Mouse (Mus musculus) liver, embryonic 15.5 days (tissue): Measurements from ENCODE around the gene Cers2. TPM values are rescaled to one million over a fixed set of nuclear protein-coding genes. Genes with fewer than 3 reads are reported as not detected.

Experiments
- ATAC-seq: fragments of 200-750 bp; cut with Nextera tagmentation; 2 replicates; pipeline ENCODE4 v1.8.0; 2017; ENCODE audit warnings: moderate number of reproducible peaks, mild to moderate bottlenecking, moderate library complexity; ENCODE audit not compliant: insufficient read depth
- H3K27ac ChIP-seq: fragments of 300-500 bp; sonication (generic); replicated peaks from 2 replicates; pipeline ENCODE4 v1.5.1; 2015; ENCODE audit warnings: mild to moderate bottlenecking, inconsistent platforms
- H3K27me3 ChIP-seq: fragments of 300-500 bp; sonication (generic); 2 replicates; pipeline ENCODE4 v1.6.1; 2015; ENCODE audit warnings: mild to moderate bottlenecking, inconsistent platforms
- H3K36me3 ChIP-seq: fragments of 300-500 bp; sonication (generic); replicated peaks from 2 replicates; pipeline ENCODE4 v1.6.1; 2015; ENCODE audit warnings: moderate library complexity, mild to moderate bottlenecking, inconsistent platforms
- H3K4me1 ChIP-seq: fragments of 300-500 bp; sonication (generic); replicated peaks from 2 replicates; pipeline ENCODE4 v1.6.1; 2015; ENCODE audit warnings: inconsistent platforms
- H3K4me2 ChIP-seq: fragments of 300-500 bp; sonication (generic); 2 replicates; pipeline ENCODE4 v1.6.1; 2015; ENCODE audit warnings: moderate library complexity, mild to moderate bottlenecking, inconsistent platforms
- H3K4me3 ChIP-seq: fragments of 300-500 bp; sonication (generic); replicated peaks from 2 replicates; pipeline ENCODE4 v1.5.1; 2015; ENCODE audit warnings: mild to moderate bottlenecking, inconsistent platforms
- H3K9ac ChIP-seq: fragments of 300-500 bp; sonication (generic); 2 replicates; pipeline ENCODE4 v1.6.1; 2015; ENCODE audit warnings: moderate library complexity, mild to moderate bottlenecking, inconsistent platforms
- H3K9me3 ChIP-seq: fragments of 300-500 bp; sonication (generic); replicated peaks from 2 replicates; pipeline ENCODE4 v1.6.1; 2016; ENCODE audit warnings: inconsistent platforms
- WGBS: fragments of 180-500 bp; shearing (Covaris S2); methylation state at CpG from one replicate; pipeline ENCODE4 v1.1.7; 2015; ENCODE audit warnings: mixed read lengths; ENCODE audit not compliant: insufficient replicate concordance; 5-methylcytosine and 5-hydroxymethylcytosine counted together
- polyA plus RNA-seq: library from polyadenylated mRNA; unstranded; fragments of >200 nt; fragmentation: Nextera tagmentation; extraction: Ambion mirVana; gene quantifications from 2 replicates; pipeline ENCODE4 v1.2.1, GENCODE M21; 2015

The Cers2 gene
- polyA plus RNA-seq, 1 experiment from 2014 or later, result 110 TPM

DNA sequence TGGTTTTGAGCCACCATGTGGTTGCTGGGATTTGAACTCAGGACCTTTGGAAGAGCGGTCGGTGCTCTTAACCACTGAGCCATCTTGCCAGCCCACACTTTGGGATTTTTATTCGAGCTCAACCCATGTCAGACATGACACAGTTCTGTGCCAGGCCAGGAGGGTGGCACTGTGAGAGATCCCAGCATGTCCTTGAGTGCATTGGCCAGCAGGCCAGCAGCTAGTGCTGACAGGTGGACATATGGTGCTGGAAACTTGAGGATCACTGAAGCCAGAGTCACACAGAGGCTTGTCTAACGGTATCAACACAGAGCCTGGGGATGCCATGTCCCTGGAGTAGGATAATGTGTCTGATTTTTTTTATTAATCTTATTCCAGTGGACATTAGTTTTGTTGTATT is 25.2 kb upstream of the Cers2 start:
- Histone ChIP-seq H3K27me3 (no peaks in the 10 kb centered on the region), H3K9ac (no peak overlapping the region), H3K9me3 (no peaks in the 10 kb centered on the region), H3K36me3 (peaks cover 63% of the 10 kb centered on the region), H3K4me2 (no peak overlapping the region), H3K4me1 (peaks cover 48% of the 10 kb centered on the region), H3K4me3 (no peak overlapping the region), H3K27ac (no peak overlapping the region)
- ATAC-seq, result no peak
- WGBS, result 82% methylated on average over 4 of the region's 4 CpGs

- no peaks in the 10 kb centered on the region for H3K9me3 ChIP-seq
- H3K4me3 ChIP-seq, result no peak overlapping the region
- H3K27ac ChIP-seq, result no peak overlapping the region
- peaks cover 68% of the 10 kb centered on the region for H3K36me3 ChIP-seq
- WGBS, result 78% methylated on average over 6 of the region's 6 CpGs
- no peak for ATAC-seq
- no peak overlapping the region for H3K4me2 ChIP-seq
- no peak overlapping the region for H3K9ac ChIP-seq
- no peaks in the 10 kb centered on the region for H3K27me3 ChIP-seq
- peaks cover 47% of the 10 kb centered on the region for H3K4me1 ChIP-seq
Observed at GRCm38 (mm10) chr3:95290156-95290555, 24.4 kb upstream of the Cers2 start.

DNA sequence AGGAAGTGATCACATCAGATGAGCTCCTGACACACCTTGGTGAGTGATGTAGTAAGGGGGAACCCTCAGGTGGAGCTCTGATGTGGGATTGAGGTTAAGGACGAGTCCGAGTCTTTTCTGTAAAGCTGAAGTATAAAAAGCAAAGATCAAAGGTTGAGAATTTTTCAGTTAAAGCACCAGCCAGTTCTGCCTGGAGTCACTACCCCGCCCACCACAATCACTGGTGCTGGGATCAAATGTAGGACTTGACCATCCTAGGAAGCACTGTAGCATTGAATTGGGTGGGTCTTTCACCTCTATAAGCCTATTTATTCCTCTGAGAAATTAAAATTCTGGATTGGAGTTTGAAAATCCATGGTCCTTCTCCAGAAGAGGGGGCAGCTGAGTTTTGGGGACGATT is 23.6 kb upstream of the Cers2 start:
- H3K27me3 ChIP-seq, result no peaks in the 10 kb centered on the region
- no peak for ATAC-seq
- H3K4me2 ChIP-seq, result no peak overlapping the region
- peaks cover 76% of the 10 kb centered on the region for H3K36me3 ChIP-seq
- H3K4me1 ChIP-seq, result peaks cover 47% of the 10 kb centered on the region
- no peak overlapping the region for H3K27ac ChIP-seq
- no peaks in the 10 kb centered on the region for H3K9me3 ChIP-seq
- 56% methylated on average over 4 of the region's 4 CpGs for WGBS
- no peak overlapping the region for H3K4me3 ChIP-seq
- H3K9ac ChIP-seq, result no peak overlapping the region

DNA sequence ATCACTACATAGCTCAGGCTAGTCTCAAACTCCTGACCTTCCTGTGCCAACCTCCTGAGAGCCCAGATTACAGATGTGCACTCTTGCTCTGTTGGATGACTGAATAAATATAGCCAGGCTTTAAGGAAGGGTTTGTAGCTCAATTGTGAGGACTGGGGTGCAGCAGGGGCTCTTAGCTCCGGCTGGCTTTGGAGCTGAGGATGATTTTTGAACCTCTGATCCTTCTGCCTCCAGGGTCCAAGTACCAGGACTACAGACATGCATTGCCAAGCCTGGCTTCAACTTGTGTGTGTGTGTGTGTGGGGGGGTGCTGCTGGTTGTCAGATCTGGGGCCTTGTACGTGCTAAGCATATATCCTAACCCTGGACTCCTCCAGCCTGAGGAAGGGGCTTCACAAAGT is 21.7 kb upstream of the Cers2 start:
- ATAC-seq, result no peak
- H3K9ac ChIP-seq, result no peak overlapping the region
- H3K27ac ChIP-seq, result peak overlapping the region; percentile 58; the same call in 1 of the 2 replicates
- H3K4me1 ChIP-seq, result peaks cover 52% of the 10 kb centered on the region
- H3K27me3 ChIP-seq, result no peaks in the 10 kb centered on the region
- WGBS, result 56% methylated on average over 2 of the region's 2 CpGs
- no peak overlapping the region for H3K4me3 ChIP-seq
- no peaks in the 10 kb centered on the region for H3K9me3 ChIP-seq
- H3K4me2 ChIP-seq, result no peak overlapping the region
- H3K36me3 ChIP-seq, result peaks cover 83% of the 10 kb centered on the region

GRCm38 (mm10) chr3:95293537-95293936 is 21.1 kb upstream of the Cers2 start:
- Histone ChIP-seq H3K27ac (peak overlapping the region; percentile 58), H3K36me3 (peaks cover 77% of the 10 kb centered on the region), H3K4me2 (no peak overlapping the region; the same call in 1 of the 2 replicates), H3K4me1 (peaks cover 57% of the 10 kb centered on the region), H3K27me3 (no peaks in the 10 kb centered on the region), H3K9ac (no peak overlapping the region), H3K4me3 (no peak overlapping the region), H3K9me3 (no peaks in the 10 kb centered on the region)
- WGBS, result 25% methylated on average over 11 of the region's 11 CpGs
- ATAC-seq, result peak; percentile 15; the same call in 1 of the 2 replicates

GRCm38 (mm10) chr3:95294316-95294715 is 20.3 kb upstream of the Cers2 start:
- H3K9ac ChIP-seq, result no peak overlapping the region
- H3K27ac ChIP-seq, result peak overlapping the region; percentile 24
- no peaks in the 10 kb centered on the region for H3K9me3 ChIP-seq

DNA sequence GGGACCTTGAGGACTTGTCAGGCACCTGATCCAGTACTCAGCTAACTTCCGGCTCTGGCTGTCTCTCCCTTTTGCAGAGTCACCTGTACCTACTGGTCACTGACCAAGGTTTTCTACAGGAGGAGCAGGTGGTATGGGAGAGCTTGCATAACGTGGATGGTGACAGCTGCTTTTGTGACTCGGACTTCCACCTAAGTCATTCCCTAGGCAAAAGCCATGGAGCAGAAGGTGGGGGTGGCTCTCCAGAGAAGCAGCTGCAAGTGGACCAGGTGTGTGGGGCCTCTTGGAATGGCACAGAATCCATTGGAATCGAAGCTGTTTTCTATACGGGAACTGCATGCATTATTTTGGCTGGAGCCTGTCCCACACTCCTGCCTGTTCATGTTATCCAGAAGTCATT is 19.9 kb upstream of the Cers2 start:
- Histone ChIP-seq H3K4me2 (no peak overlapping the region), H3K9me3 (no peaks in the 10 kb centered on the region), H3K27me3 (no peaks in the 10 kb centered on the region), H3K27ac (peak overlapping the region; percentile 41; the same call in 1 of the 2 replicates), H3K4me3 (no peak overlapping the region), H3K36me3 (peaks cover 68% of the 10 kb centered on the region), H3K4me1 (peaks cover 57% of the 10 kb centered on the region), H3K9ac (no peak overlapping the region)
- no peak for ATAC-seq
- 63% methylated on average over 5 of the region's 5 CpGs for WGBS

More at GRCm38 (mm10) chr3:95294316-95294715, 20.3 kb upstream of the Cers2 start:
- H3K4me2 ChIP-seq, result no peak overlapping the region
- ATAC-seq, result no peak
- peaks cover 72% of the 10 kb centered on the region for H3K36me3 ChIP-seq
- H3K4me3 ChIP-seq, result no peak overlapping the region
- 54% methylated on average over 7 of the region's 7 CpGs for WGBS
- no peaks in the 10 kb centered on the region for H3K27me3 ChIP-seq
- peaks cover 57% of the 10 kb centered on the region for H3K4me1 ChIP-seq

DNA sequence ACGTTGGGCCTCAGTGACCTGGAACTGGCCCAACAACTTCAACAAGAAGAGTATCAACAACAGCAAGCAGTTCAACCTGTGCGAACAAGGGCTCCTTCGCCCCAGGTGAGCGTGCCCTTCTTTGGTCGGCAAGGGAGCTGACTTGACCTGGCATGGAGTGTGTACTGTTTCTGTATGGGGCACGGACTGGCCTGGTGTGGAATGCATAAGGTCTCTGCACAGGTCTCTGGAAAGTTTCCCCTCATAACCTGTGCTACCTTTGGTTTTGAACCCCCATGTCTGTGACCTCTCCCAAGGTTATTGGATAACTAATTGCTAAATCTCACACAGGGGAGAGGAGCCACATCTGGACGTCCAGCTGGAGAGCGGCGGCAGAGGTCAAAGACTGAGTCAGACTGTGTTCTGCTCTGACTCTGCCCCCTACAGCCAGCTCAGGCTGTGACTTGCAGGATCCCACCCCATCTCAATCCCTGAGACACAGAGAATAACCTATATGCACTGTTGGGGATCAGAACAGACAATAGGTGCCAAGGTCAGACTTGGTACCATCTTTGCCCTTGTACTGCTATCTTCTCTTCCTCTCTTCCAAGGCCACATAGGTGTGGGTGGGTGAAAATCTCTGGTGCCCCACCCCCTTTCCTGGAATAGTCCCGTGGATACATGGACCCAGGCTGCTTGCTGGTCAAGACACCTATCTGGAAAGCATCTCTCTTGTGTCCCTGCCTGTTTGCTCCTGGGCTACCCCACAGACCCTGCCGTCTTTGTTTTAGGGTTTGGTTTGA is 19.1 kb upstream of the Cers2 start:
- Histone ChIP-seq H3K27me3 (no peaks in the 10 kb centered on the region), H3K9ac (no peak overlapping the region), H3K4me2 (no peak overlapping the region), H3K36me3 (peaks cover 66% of the 10 kb centered on the region), H3K4me1 (peaks cover 57% of the 10 kb centered on the region), H3K27ac (peak overlapping the region; percentile 41), H3K4me3 (no peak overlapping the region), H3K9me3 (no peaks in the 10 kb centered on the region)
- WGBS, result 68% methylated on average over 11 of the region's 11 CpGs
- ATAC-seq, result peak; percentile 29; the same call in 1 of the 2 replicates

DNA sequence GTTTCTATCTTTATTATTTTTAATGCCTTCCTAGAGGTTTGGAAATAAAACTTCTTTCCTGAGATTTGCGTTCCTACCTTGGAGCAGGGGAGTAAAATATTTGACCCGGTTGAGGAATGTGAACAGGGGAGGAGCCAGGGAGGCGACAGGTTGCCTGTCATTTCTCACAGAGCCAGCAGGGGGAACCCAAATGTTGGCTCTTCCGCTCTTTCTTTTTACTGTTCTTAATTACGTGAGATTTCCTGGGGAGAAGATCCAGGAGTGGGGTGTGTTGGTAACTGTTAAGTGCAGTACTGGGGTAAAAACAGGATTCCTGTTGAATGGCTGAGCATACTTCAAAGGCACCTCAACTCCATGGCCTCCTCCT is 18.5 kb upstream of the Cers2 start:
- Histone ChIP-seq H3K4me2 (no peak overlapping the region), H3K9ac (no peak overlapping the region), H3K4me3 (no peak overlapping the region), H3K27ac (peak overlapping the region; percentile 29; the same call in 1 of the 2 replicates), H3K9me3 (no peaks in the 10 kb centered on the region), H3K36me3 (peaks cover 61% of the 10 kb centered on the region), H3K4me1 (peaks cover 54% of the 10 kb centered on the region), H3K27me3 (no peaks in the 10 kb centered on the region)
- no peak for ATAC-seq
- WGBS, result 10% methylated on average over 5 of the region's 5 CpGs

DNA sequence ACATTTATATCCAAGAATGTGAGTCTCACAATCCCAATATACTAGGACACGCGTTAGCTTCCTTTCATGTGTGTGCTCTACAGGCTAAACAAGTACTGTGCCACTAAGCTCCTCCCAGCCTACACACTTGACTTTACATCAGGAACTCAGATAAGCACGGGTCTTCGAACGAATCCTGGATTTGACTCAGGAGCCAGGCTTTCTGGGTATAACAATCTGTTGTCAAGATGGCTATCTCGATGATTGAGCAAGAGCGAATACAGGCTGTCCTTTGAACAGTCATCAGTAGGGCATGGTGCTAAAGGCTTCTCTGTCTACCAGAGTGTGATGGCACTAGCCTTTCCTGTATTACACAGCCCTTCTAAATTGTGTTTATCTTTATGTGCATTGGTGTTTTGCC is 16.6 kb upstream of the Cers2 start:
- Histone ChIP-seq H3K4me2 (no peak overlapping the region), H3K27ac (0 out of 2 replicates have a peak overlapping the region, but pooled peaks have one; percentile 31), H3K9ac (no peak overlapping the region), H3K4me3 (no peak overlapping the region), H3K9me3 (no peaks in the 10 kb centered on the region), H3K4me1 (peaks cover 47% of the 10 kb centered on the region), H3K27me3 (no peaks in the 10 kb centered on the region), H3K36me3 (peaks cover 48% of the 10 kb centered on the region)
- 42% methylated on average over 7 of the region's 7 CpGs for WGBS
- ATAC-seq, result peak; percentile 28; the same call in 1 of the 2 replicates

DNA sequence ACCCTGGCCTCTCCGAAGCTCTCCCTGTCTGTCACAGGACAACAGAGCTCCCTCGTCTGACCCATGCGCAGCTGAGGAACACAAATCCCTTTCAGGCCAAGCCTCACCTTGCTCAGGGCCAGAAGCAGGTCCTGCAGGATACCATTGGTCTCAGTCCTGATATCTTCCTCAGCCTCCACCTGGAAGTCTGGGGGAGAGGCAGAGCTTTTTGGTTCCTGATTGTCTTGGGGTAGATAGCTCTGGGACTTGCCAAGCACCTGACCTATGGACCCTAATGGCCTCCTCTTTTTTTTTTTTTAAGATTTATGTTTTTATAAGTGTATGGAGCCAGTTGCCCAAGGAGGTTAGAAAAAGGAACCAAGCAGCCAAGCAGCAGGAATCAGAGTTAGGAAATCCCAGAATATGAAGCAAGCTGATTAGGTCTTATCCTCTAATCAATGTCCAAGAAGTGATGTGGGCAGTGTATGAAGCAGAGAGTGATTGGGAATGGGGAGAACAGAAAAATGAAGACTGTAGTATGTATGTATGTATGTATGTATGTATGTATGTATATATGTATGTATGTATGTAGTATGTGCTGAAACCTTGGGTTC is 13.3 kb upstream of the Cers2 start:
- ATAC-seq, result no peak
- WGBS, result 83% methylated on average over 3 of the region's 3 CpGs

More for the DNA sequence above, 13.3 kb upstream of the Cers2 start:
- Histone ChIP-seq H3K36me3 (peaks cover 26% of the 10 kb centered on the region), H3K4me3 (no peak overlapping the region), H3K27me3 (no peaks in the 10 kb centered on the region), H3K4me2 (no peak overlapping the region), H3K4me1 (peaks cover 15% of the 10 kb centered on the region), H3K9me3 (no peaks in the 10 kb centered on the region), H3K27ac (no peak overlapping the region), H3K9ac (no peak overlapping the region)
